Mouse (Mus musculus): Measurements from ENCODE around the gene Gmeb1. TPM values are rescaled to one million over a fixed set of nuclear protein-coding genes. Genes with fewer than 3 reads are reported as not detected.

The Gmeb1 gene
- total and polyA plus RNA-seq, 3 experiments = 7.9 to 19.3 (median 9.0) TPM

DNA sequence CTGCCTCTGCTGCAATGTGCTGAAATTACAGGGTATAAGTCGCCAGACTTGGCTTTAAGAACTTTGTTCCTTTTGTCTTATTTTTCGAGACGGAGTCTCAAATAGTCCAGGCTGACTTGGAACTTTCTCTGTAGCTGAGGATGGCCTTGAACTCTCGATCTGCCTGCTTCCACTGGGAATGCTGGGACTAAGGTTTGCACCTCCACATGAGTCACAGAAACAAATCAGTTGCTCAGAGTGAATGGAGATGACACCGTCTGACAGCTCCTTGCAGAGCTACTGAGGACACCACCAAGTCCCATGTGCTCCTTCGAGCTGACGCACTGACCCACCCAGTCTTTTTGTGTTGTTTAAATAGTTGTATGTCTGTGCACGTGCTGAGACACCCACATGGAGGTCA lies 8.3 kb downstream of the Gmeb1 start:
- Histone ChIP-seq H3K79me2 (replicated peaks; ENCODE audit: control insufficient read depth, extremely low read depth, insufficient read depth, poor library complexity, severe bottlenecking) (peaks cover 7% of the 10 kb centered on the region), H3K27ac (ENCODE audit: insufficient read depth, low read depth) (no peak overlapping the region), H3K9ac (ENCODE audit: insufficient read depth, low read depth) (no peak overlapping the region), H3K4me1 (ENCODE audit: control insufficient read depth in 1 of 2, insufficient read depth in 2 of 2) (peaks cover 7 to 39% of the 10 kb centered on the region in 2 experiments), H3K9me3 (replicated peaks; ENCODE audit: low read length) (no peaks in the 10 kb centered on the region), H3K27me3 (replicated peaks) (no peaks in the 10 kb centered on the region), H3K36me3 (replicated peaks in 1 of 2; ENCODE audit: control insufficient read depth in 1 of 2, insufficient read depth in 1 of 2, low read length in 1 of 2) (peaks cover 5 to 41% of the 10 kb centered on the region in 2 experiments), H3K4me2 (ENCODE audit: insufficient read depth, low read depth, poor library complexity, severe bottlenecking) (no peak overlapping the region), H3K4me3 (replicated peaks in 1 of 3; ENCODE audit: low read depth in 2 of 3, low read length in 2 of 3, poor library complexity in 1 of 3) (no peak overlapping the region)
- DNase-seq (ENCODE audit: extremely low read depth) = no peak
- dilution Hi-C loops (cut with MboI; ENCODE audit: extremely low pct_ligation_motif_present, extremely low pct_unique_long_range_greater_than_20kb, low sequenced_read_pairs) (no loop called here), in situ Hi-C loops (cut with MboI; ENCODE audit: low pct_ligation_motif_present, low pct_unique_long_range_greater_than_20kb, low sequenced_read_pairs) (loop anchor here (5.0 kb wide), 1 partner anchor 36 kb away; no protein-coding TSS in a partner anchor)
- TF ChIP-seq MEF2A (IDR thresholded peaks at IDR 0.05; ENCODE audit: borderline replicate concordance, low read depth, low read length) (no peak), ELF1 (IDR thresholded peaks at IDR 0.05; ENCODE audit: low read depth, low read length) (no peak), HCFC1 (IDR thresholded peaks at IDR 0.05; ENCODE audit: low read depth, low read length) (no peak), NRF1 (IDR thresholded peaks at IDR 0.05; ENCODE audit: low read depth, low read length) (no peak), POLR2A (IDR thresholded peaks at IDR 0.05; ENCODE audit: low read depth, low read length) (no peak), POLR2AphosphoS2 (IDR thresholded peaks at IDR 0.05; ENCODE audit: low read depth, low read length) (no peak), MYC (IDR thresholded peaks at IDR 0.05; ENCODE audit: low read depth, low read length) (no peak), IRF4 (IDR thresholded peaks at IDR 0.05; ENCODE audit: low read depth, low read length) (no peak), E2F4 (IDR thresholded peaks at IDR 0.05; ENCODE audit: insufficient replicate concordance, low read depth, low read length) (no peak), BHLHE40 (IDR thresholded peaks at IDR 0.05; ENCODE audit: low read depth, low read length) (no peak), SMC3 (IDR thresholded peaks at IDR 0.05; ENCODE audit: low read depth, low read length) (no peak), MXI1 (IDR thresholded peaks at IDR 0.05; ENCODE audit: low read depth, low read length) (no peak), NELFE (IDR thresholded peaks at IDR 0.05; ENCODE audit: low read depth, low read length) (no peak), PAX5 (IDR thresholded peaks at IDR 0.05; ENCODE audit: low read length) (no peak), MAX (IDR thresholded peaks at IDR 0.05; ENCODE audit: low read length) (no peak), CTCF (conservative IDR thresholded peaks at IDR 0.05 in 1 of 2, IDR thresholded peaks at IDR 0.05 in 1 of 2; ENCODE audit: low read depth in 2 of 2, low read length in 2 of 2) (no peak)

DNA sequence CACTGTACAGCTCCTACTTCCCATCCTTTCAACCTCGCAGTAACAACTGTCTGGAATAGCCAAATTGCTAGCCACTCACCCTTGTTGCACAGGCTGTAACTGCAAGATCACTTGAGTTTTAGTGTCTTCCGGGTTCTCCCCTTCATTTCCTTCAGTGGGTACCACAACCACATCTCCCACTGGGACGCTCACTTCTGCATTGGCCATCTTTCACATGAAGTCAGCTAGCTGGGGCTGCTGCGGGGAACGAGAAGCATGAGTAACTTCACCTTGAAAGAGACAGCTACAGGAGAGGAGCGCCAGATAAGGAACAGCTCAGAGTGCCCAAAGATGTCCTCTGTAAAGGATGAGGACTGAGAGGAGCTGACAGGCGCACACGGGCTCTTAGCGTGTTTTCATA lies 9.8 kb downstream of the Gmeb1 start:
- H3K4me3 ChIP-seq (replicated peaks in 1 of 3; ENCODE audit: low read depth in 2 of 3, low read length in 2 of 3, poor library complexity in 1 of 3) = no peak overlapping the region
- no peaks in the 10 kb centered on the region for H3K9me3 ChIP-seq (replicated peaks; ENCODE audit: low read length)
- no peaks in the 10 kb centered on the region for H3K27me3 ChIP-seq (replicated peaks)
- dilution Hi-C loops (cut with MboI; ENCODE audit: extremely low pct_ligation_motif_present, extremely low pct_unique_long_range_greater_than_20kb, low sequenced_read_pairs) (no loop called here), in situ Hi-C loops (cut with MboI; ENCODE audit: low pct_ligation_motif_present, low pct_unique_long_range_greater_than_20kb, low sequenced_read_pairs) (loop anchor here (5.0 kb wide), 1 partner anchor 34 kb away; no protein-coding TSS in a partner anchor)
- no peak overlapping the region for H3K9ac ChIP-seq (ENCODE audit: insufficient read depth, low read depth)
- TF ChIP-seq CHD1 (IDR thresholded peaks at IDR 0.05; ENCODE audit: low read depth, low read length) (no peak), SMC3 (IDR thresholded peaks at IDR 0.05; ENCODE audit: low read depth, low read length) (no peak), POLR2A (IDR thresholded peaks at IDR 0.05; ENCODE audit: low read depth, low read length) (no peak), CTCF (conservative IDR thresholded peaks at IDR 0.05 in 1 of 2, IDR thresholded peaks at IDR 0.05 in 1 of 2; ENCODE audit: low read depth in 2 of 2, low read length in 2 of 2) (no peak), ELF1 (IDR thresholded peaks at IDR 0.05; ENCODE audit: low read depth, low read length) (peak; percentile 68), ETS1 (conservative IDR thresholded peaks at IDR 0.05; ENCODE audit: low read depth, low read length) (peak; percentile 36; the same call in 1 of the 2 replicates), RCOR1 (conservative IDR thresholded peaks at IDR 0.05; ENCODE audit: low read depth, low read length) (no peak), IRF4 (IDR thresholded peaks at IDR 0.05; ENCODE audit: low read depth, low read length) (0 out of 2 replicates have a peak, but pooled peaks have one; percentile 38), TCF12 (IDR thresholded peaks at IDR 0.05; ENCODE audit: low read depth, low read length) (peak; percentile 20; the same call in 1 of the 2 replicates), MAFK (IDR thresholded peaks at IDR 0.05; ENCODE audit: insufficient replicate concordance, low read length) (no peak), EP300 (IDR thresholded peaks at IDR 0.05; ENCODE audit: low read length) (peak; percentile 47; the same call in 1 of the 2 replicates), ZKSCAN1 (IDR thresholded peaks at IDR 0.05; ENCODE audit: borderline replicate concordance, low read depth, low read length) (no peak), MYC (IDR thresholded peaks at IDR 0.05; ENCODE audit: low read depth, low read length) (no peak), UBTF (IDR thresholded peaks at IDR 0.05; ENCODE audit: low read depth, low read length) (no peak), CHD2 (IDR thresholded peaks at IDR 0.05; ENCODE audit: low read length) (no peak), MAZ (IDR thresholded peaks at IDR 0.05; ENCODE audit: low read depth, low read length) (no peak), TBP (conservative IDR thresholded peaks at IDR 0.05; ENCODE audit: low read depth, low read length) (no peak), BHLHE40 (IDR thresholded peaks at IDR 0.05; ENCODE audit: low read depth, low read length) (peak; percentile 43), KAT2A (IDR thresholded peaks at IDR 0.05; ENCODE audit: insufficient replicate concordance, low read length) (0 out of 2 replicates have a peak, but pooled peaks have one; percentile 20), USF1 (IDR thresholded peaks at IDR 0.05; ENCODE audit: low read depth, low read length) (no peak), SIN3A (IDR thresholded peaks at IDR 0.05; ENCODE audit: low read length) (no peak)
- 0 out of 2 replicates have a peak overlapping the region, but pooled peaks have one; percentile 11 for H3K27ac ChIP-seq (ENCODE audit: insufficient read depth, low read depth)
- peak; percentile 86 for DNase-seq (ENCODE audit: extremely low read depth)
- peaks cover 7 to 50% of the 10 kb centered on the region in 2 experiments for H3K4me1 ChIP-seq (ENCODE audit: control insufficient read depth in 1 of 2, insufficient read depth in 2 of 2)
- no peak overlapping the region for H3K4me2 ChIP-seq (ENCODE audit: insufficient read depth, low read depth, poor library complexity, severe bottlenecking)
- H3K79me2 ChIP-seq (replicated peaks; ENCODE audit: control insufficient read depth, extremely low read depth, insufficient read depth, poor library complexity, severe bottlenecking) = peaks cover 7% of the 10 kb centered on the region
- H3K36me3 ChIP-seq (replicated peaks in 1 of 2; ENCODE audit: control insufficient read depth in 1 of 2, insufficient read depth in 1 of 2, low read length in 1 of 2) = peaks cover 13 to 46% of the 10 kb centered on the region in 2 experiments

All from CH12.LX (cell line).